Mouse (Mus musculus) heart, adult 2 months (tissue): ENCODE data around the gene Hrh2. TPM values are rescaled to one million over a fixed set of nuclear protein-coding genes. Genes with fewer than 3 reads are reported as not detected.

Experiments
- DNase-seq, 2 experiments: peaks; one replicate each; pipeline ENCODE4 v3.0.0; 2021
- H3K27ac ChIP-seq: fragments of 200-600 bp; 2 replicates; pipeline ENCODE4 v1.8.1; 2022
- H3K27me3 ChIP-seq: fragments of 200-500 bp; 2 replicates; pipeline ENCODE4 v1.6.1; 2012; ENCODE audit warnings: mild to moderate bottlenecking, low read length, inconsistent platforms, mixed read lengths; ENCODE audit not compliant: control insufficient read depth, insufficient read depth
- H3K36me3 ChIP-seq: fragments of 200-500 bp; 2 replicates; pipeline ENCODE4 v1.6.1; 2012; ENCODE audit warnings: low read length, inconsistent platforms; ENCODE audit not compliant: control insufficient read depth, insufficient read depth
- H3K4me1 ChIP-seq: fragments of 200-500 bp; 2 replicates; pipeline ENCODE4 v1.6.1; 2011; ENCODE audit warnings: low read length; ENCODE audit not compliant: control insufficient read depth, insufficient read depth
- H3K4me3 ChIP-seq: fragments of 200-600 bp; 2 replicates; pipeline ENCODE4 v1.8.1; 2022
- H3K79me2 ChIP-seq: fragments of 200-500 bp; replicated peaks from 2 replicates; pipeline ENCODE4 v1.6.1; 2012; ENCODE audit warnings: mild to moderate bottlenecking, inconsistent platforms, low read length, moderate library complexity, mixed read lengths; ENCODE audit not compliant: control insufficient read depth, insufficient read depth
- H3K9ac ChIP-seq: fragments of 200-500 bp; 2 replicates; pipeline ENCODE4 v1.6.1; 2012; ENCODE audit warnings: low read depth, mild to moderate bottlenecking, control low read depth, inconsistent platforms, low read length, mixed read lengths
- CTCF ChIP-seq: fragments of 200-600 bp; IDR thresholded peaks from 2 replicates; pipeline ENCODE4 v1.8.1; 2022; ENCODE audit warnings: antibody characterized with exemption, mild to moderate bottlenecking, moderate library complexity
- EP300 ChIP-seq: fragments of 200-500 bp; IDR thresholded peaks from 2 replicates; pipeline ENCODE4 v1.6.1; 2011; ENCODE audit warnings: low read depth, low read length, control low read depth; ENCODE audit not compliant: insufficient read depth
- POLR2A ChIP-seq: fragments of 200-500 bp; IDR thresholded peaks from 2 replicates; pipeline ENCODE4 v1.6.1; 2011; ENCODE audit warnings: mild to moderate bottlenecking, low read depth, low read length, control low read depth; ENCODE audit not compliant: insufficient read depth
- WGBS: fragments of 180-500 bp; shearing (Covaris S2); methylation state at CpG from one replicate; pipeline ENCODE4 v1.1.7; 2018; 5-methylcytosine and 5-hydroxymethylcytosine counted together
- intact Hi-C: fragments of 180-260 bp; cut with DNase I; formaldehyde crosslinking; loops from one replicate; pipeline ENCODE4 v1.15.1; 2025
- polyA plus RNA-seq: library from polyadenylated mRNA; depleted of rRNA; stranded (reverse); fragments of >200 nt; gene quantifications from 2 replicates; pipeline ENCODE4 v1.2.3, GENCODE M21; 2012
- total RNA-seq, 2 experiments: library from RNA; stranded (reverse); gene quantifications; 2 replicates each; pipeline ENCODE4 v1.2.3; 2021

Hrh2 gene
- total and polyA plus RNA-seq, 3 experiments, result 0.23 to 0.68 (median 0.34) TPM

- no peak overlapping the region for H3K27ac ChIP-seq
- peaks cover 2% of the 10 kb centered on the region; the same call in 1 of the 2 replicates for H3K36me3 ChIP-seq
Observed at GRCm38 (mm10) chr13:54238585-54239323, 46.8 kb downstream of the Hrh2 start.

GRCm38 (mm10) chr13:54242380-54242779 is 50.5 kb downstream of the Hrh2 start:
- intact Hi-C loops, result loop anchor here (1.0 kb wide), 1 partner anchor 128 kb away; no protein-coding TSS in a partner anchor
- Histone ChIP-seq H3K27me3 (no peaks in the 10 kb centered on the region; the same call in 1 of the 2 replicates), H3K4me1 (no peaks in the 10 kb centered on the region; the same call in 1 of the 2 replicates), H3K36me3 (no peaks in the 10 kb centered on the region), H3K27ac (no peak overlapping the region), H3K9ac (no peak overlapping the region), H3K4me3 (no peak overlapping the region), H3K79me2 (no peaks in the 10 kb centered on the region)
- DNase-seq, result peak in 1 of 2 experiments; percentile 45
- 51% methylated on average over 5 of the region's 5 CpGs for WGBS
- TF ChIP-seq EP300 (no peak), POLR2A (no peak), CTCF (peak; percentile 74)

More at GRCm38 (mm10) chr13:54238585-54239323, 46.8 kb downstream of the Hrh2 start:
- no peaks in the 10 kb centered on the region for H3K27me3 ChIP-seq
- no peaks in the 10 kb centered on the region for H3K79me2 ChIP-seq
- DNase-seq, result peak in 1 of 2 experiments; percentile 20
- intact Hi-C loops, result no loop called here
- no peak overlapping the region for H3K9ac ChIP-seq
- no peak overlapping the region for H3K4me3 ChIP-seq
- H3K4me1 ChIP-seq, result no peaks in the 10 kb centered on the region; the same call in 1 of the 2 replicates
- WGBS, result 27% methylated on average over 14 of the region's 14 CpGs
- TF ChIP-seq EP300 (no peak), POLR2A (no peak), CTCF (no peak)

- WGBS, result 79% methylated on average over 5 of the region's 5 CpGs
- TF ChIP-seq POLR2A (no peak), CTCF (no peak), EP300 (no peak)
- Histone ChIP-seq H3K9ac (no peak overlapping the region), H3K4me3 (no peak overlapping the region), H3K79me2 (no peaks in the 10 kb centered on the region), H3K4me1 (peaks cover 4% of the 10 kb centered on the region), H3K27ac (no peak overlapping the region), H3K36me3 (no peaks in the 10 kb centered on the region), H3K27me3 (no peaks in the 10 kb centered on the region; the same call in 1 of the 2 replicates)
- intact Hi-C loops, result loop anchor here (5.0 kb wide), 1 partner anchor 377 kb away; the partner anchor contains the start of gene Faf2
- DNase-seq, result no peak
Observed at GRCm38 (mm10) chr13:54245204-54245603, 53.3 kb downstream of the Hrh2 start.

- DNase-seq, result peak; percentile 66 to 80
- Histone ChIP-seq H3K27me3 (no peaks in the 10 kb centered on the region; the same call in 1 of the 2 replicates), H3K27ac (no peak overlapping the region), H3K4me1 (peaks cover 4% of the 10 kb centered on the region), H3K9ac (no peak overlapping the region), H3K36me3 (no peaks in the 10 kb centered on the region), H3K79me2 (no peaks in the 10 kb centered on the region), H3K4me3 (no peak overlapping the region)
- TF ChIP-seq POLR2A (no peak), EP300 (peak; percentile 85), CTCF (peak; percentile 98)
- WGBS, result 23% methylated on average over 4 of the region's 4 CpGs
- intact Hi-C loops, result loop anchor here (1.0 to 5.0 kb wide), 4 partner anchors 73 to 375 kb away; partner anchors contain the start of gene Faf2
Observed at GRCm38 (mm10) chr13:54247545-54247944, 55.6 kb downstream of the Hrh2 start.

- Histone ChIP-seq H3K27ac (no peak overlapping the region), H3K4me1 (peaks cover 4% of the 10 kb centered on the region), H3K36me3 (no peaks in the 10 kb centered on the region), H3K27me3 (no peaks in the 10 kb centered on the region; the same call in 1 of the 2 replicates), H3K9ac (no peak overlapping the region), H3K79me2 (no peaks in the 10 kb centered on the region), H3K4me3 (no peak overlapping the region)
- intact Hi-C loops, result loop anchor here (5.0 kb wide), 1 partner anchor 374 kb away; the partner anchor contains the start of gene Faf2
- WGBS, result 30% methylated on average over 13 of the region's 13 CpGs
- no peak for DNase-seq
- no peak for TF ChIP-seq POLR2A
- TF ChIP-seq EP300, result no peak
- TF ChIP-seq CTCF, result no peak
Observed at GRCm38 (mm10) chr13:54248436-54248995, 56.6 kb downstream of the Hrh2 start.
